Mouse (Mus musculus): ENCODE data around the gene Nktr. TPM values are rescaled to one million over a fixed set of nuclear protein-coding genes. Genes with fewer than 3 reads are reported as not detected.

Gene Nktr
- polyA plus RNA-seq, 1 experiment from 2014 or later = 83.7 TPM

DNA sequence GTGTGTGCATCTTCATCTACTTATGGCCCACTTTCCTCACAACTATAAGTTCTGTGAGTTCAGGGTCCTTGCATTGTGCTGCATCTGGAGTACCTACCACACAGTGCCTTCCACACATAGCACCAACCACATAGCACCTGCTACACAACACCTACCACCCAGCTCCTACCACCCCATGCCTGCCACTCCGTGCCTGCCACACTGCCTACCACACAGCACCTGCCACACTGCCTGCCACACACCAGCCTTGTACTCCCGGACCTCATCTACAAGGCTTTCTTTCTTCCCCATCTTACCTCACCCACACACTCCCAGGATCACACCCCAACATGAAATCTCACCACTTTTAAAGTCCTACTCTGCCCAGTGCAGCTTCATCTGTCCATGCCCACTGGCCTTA is 67.4 kb downstream of the Nktr start:
- no peak for ATAC-seq (ENCODE audit: low FRiP score, low TSS enrichment)
- no peaks in the 10 kb centered on the region for H3K9me3 ChIP-seq (ENCODE audit: control insufficient read depth, low read length)
- H3K27me3 ChIP-seq (ENCODE audit: control insufficient read depth, insufficient read depth, low read length) = no peaks in the 10 kb centered on the region; the same call in 1 of the 2 replicates
- no peaks in the 10 kb centered on the region for H3K36me3 ChIP-seq (ENCODE audit: control insufficient read depth, insufficient read depth, low read length)
- peaks cover under 1% of the 10 kb centered on the region for H3K4me1 ChIP-seq (ENCODE audit: control insufficient read depth, insufficient read depth, low read length)
- WGBS = 80% methylated on average over 2 of the region's 2 CpGs
- no peak overlapping the region for H3K9ac ChIP-seq (ENCODE audit: low read depth, low read length)
- no peak overlapping the region for H3K4me3 ChIP-seq (ENCODE audit: low read length)
- no peak overlapping the region for H3K27ac ChIP-seq (ENCODE audit: low read depth, low read length)
- no peak overlapping the region for H3K4me2 ChIP-seq (replicated peaks; ENCODE audit: low read depth, low read length)

DNA sequence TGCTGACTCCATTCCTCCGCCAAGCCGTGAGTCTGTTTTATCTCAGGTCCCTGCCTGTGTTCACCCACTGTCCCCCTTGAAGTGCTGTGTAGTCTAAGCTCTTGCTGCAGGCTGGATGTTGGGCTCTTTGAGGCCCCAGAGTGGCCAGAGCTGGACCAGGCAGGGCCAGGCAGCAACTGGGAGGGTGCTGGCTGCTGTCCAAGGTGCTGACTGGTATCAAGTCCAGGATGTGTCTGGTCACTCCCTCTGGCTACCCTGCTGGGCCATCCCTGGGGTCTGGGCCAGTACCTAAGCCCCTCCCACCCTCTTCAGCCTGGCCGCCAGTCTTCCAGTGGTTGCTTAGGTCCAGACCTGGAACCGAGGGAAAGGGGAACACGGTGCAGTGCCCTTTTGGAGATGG is 72.2 kb downstream of the Nktr start:
- Histone ChIP-seq H3K9ac (ENCODE audit: low read depth, low read length) (no peak overlapping the region), H3K27me3 (ENCODE audit: control insufficient read depth, insufficient read depth, low read length) (no peaks in the 10 kb centered on the region), H3K4me3 (ENCODE audit: low read length) (no peak overlapping the region), H3K9me3 (ENCODE audit: control insufficient read depth, low read length) (no peaks in the 10 kb centered on the region), H3K27ac (ENCODE audit: low read depth, low read length) (no peak overlapping the region), H3K36me3 (ENCODE audit: control insufficient read depth, insufficient read depth, low read length) (no peaks in the 10 kb centered on the region), H3K4me2 (replicated peaks; ENCODE audit: low read depth, low read length) (no peak overlapping the region), H3K4me1 (ENCODE audit: control insufficient read depth, insufficient read depth, low read length) (peaks cover 11% of the 10 kb centered on the region)
- peak; percentile 84 for ATAC-seq (ENCODE audit: low FRiP score, low TSS enrichment)
- WGBS = 18% methylated on average over 5 of the region's 5 CpGs

DNA sequence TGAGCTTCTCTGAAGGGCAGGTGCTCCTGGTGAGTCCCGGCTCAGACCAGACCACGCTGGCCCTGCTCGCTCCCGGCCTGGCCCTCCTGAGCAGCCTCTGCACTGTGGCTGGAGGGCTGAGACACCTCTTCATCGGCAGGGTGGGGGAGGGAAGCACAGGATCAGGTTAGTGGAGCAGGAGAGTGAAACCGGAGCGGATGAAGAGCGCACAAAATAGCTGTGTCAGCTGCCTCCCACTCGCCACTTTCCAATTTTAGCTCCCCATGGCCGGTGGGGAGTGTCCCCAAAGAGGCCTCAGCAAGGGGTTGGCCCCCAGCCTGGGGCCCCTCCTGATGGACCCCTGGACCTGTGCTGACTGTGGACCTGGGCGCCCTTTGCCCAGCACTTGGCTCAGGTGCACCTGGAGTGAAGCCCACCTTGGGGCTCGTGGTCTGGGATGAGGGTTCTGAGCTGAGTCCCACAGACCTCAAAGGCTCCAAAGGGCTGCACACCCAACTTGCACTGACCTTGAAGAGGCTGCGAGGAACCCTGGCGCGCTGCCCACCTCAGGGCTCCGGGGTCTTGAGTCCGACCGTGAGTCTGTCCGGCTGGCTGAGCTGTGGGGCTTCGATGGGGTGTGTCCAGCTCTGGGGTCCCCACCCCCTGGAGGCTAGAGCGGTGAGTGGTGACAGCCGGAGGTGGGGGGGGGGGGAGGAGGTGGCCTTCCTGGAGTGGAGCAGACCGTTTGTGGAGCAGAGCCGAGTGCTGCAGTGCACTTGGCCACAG is 73.0 kb downstream of the Nktr start, which contains the start of gene Hhatl:
Hhatl (minus strand) TSS at position 751 of the 765 bp plus-strand sequence.
- 36% methylated on average over 23 of the region's 24 CpGs for WGBS
- Histone ChIP-seq H3K27me3 (ENCODE audit: control insufficient read depth, insufficient read depth, low read length) (no peaks in the 10 kb centered on the region), H3K4me1 (ENCODE audit: control insufficient read depth, insufficient read depth, low read length) (peaks cover 11% of the 10 kb centered on the region), H3K9ac (ENCODE audit: low read depth, low read length) (no peak within 1 kb of the TSS), H3K4me3 (ENCODE audit: low read length) (no peak within 1 kb of the TSS), H3K9me3 (ENCODE audit: control insufficient read depth, low read length) (no peaks in the 10 kb centered on the region), H3K4me2 (replicated peaks; ENCODE audit: low read depth, low read length) (no peak within 1 kb of the TSS), H3K27ac (ENCODE audit: low read depth, low read length) (no peak within 1 kb of the TSS), H3K36me3 (ENCODE audit: control insufficient read depth, insufficient read depth, low read length) (no peaks in the 10 kb centered on the region)
- peak; percentile 48 for ATAC-seq (ENCODE audit: low FRiP score, low TSS enrichment)

DNA sequence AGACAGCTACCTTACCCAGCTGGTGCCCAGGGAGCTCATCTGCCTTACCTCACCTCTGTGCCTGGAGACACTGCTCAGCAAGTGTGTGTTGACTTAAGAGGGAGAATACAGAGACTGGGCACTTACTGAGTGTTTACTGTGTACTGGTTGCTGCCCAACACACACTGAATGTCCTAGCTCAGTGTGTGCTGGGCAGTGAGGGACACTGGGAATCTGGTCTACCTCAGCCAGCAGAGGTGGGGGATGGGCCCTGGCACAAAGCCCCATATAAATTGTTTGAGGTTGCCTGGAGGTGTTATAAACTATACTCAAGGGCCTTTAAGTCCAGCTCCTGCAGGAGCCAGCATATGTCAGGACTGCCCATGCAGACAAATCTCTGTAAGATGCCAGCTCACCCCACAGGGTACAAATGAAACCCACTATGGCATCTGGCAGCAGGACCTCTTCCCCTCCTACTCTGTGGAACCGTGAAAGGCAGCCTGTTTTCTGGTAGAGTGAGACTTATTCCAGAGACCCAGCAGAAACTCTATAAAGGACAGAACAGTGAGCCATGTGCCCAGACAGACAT is 76.1 kb downstream of the Nktr start:
- H3K27me3 ChIP-seq (ENCODE audit: control insufficient read depth, insufficient read depth, low read length) = no peaks in the 10 kb centered on the region
- no peak overlapping the region for H3K9ac ChIP-seq (ENCODE audit: low read depth, low read length)
- H3K4me1 ChIP-seq (ENCODE audit: control insufficient read depth, insufficient read depth, low read length) = peaks cover 11% of the 10 kb centered on the region
- whole genome bisulfite sequencing = 52% methylated on average over 1 of the region's 1 CpGs
- ATAC-seq (ENCODE audit: low FRiP score, low TSS enrichment) = no peak
- no peak overlapping the region for H3K4me2 ChIP-seq (replicated peaks; ENCODE audit: low read depth, low read length)
- H3K27ac ChIP-seq (ENCODE audit: low read depth, low read length) = no peak overlapping the region
- H3K9me3 ChIP-seq (ENCODE audit: control insufficient read depth, low read length) = no peaks in the 10 kb centered on the region
- no peak overlapping the region for H3K4me3 ChIP-seq (ENCODE audit: low read length)
- H3K36me3 ChIP-seq (ENCODE audit: control insufficient read depth, insufficient read depth, low read length) = no peaks in the 10 kb centered on the region

DNA sequence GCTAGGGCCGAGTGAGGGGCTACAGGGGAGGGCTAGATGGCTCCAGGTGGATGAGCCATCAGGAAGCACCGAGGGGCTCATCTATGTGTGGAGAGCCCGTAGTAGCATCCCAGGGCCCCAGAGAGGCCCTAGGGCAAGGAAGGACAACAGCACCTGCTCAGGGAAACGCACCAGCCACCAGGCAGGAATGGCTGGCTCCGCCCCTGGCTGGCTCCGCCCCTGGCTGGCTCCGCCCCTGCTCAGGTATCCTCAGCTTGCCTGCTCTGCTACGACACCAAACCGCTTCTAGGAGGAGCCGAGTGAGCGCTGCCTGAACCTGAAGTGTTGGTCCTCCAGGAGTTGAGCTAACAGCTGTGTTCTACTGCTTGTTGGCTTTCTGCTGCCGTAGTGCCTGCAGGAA is 78.8 kb downstream of the Nktr start:
- Histone ChIP-seq H3K9me3 (ENCODE audit: control insufficient read depth, low read length) (no peaks in the 10 kb centered on the region), H3K27me3 (ENCODE audit: control insufficient read depth, insufficient read depth, low read length) (no peaks in the 10 kb centered on the region), H3K9ac (ENCODE audit: low read depth, low read length) (no peak overlapping the region), H3K4me1 (ENCODE audit: control insufficient read depth, insufficient read depth, low read length) (no peaks in the 10 kb centered on the region), H3K4me2 (replicated peaks; ENCODE audit: low read depth, low read length) (peak overlapping the region; percentile 15; the same call in 1 of the 2 replicates), H3K4me3 (ENCODE audit: low read length) (no peak overlapping the region), H3K27ac (ENCODE audit: low read depth, low read length) (no peak overlapping the region), H3K36me3 (ENCODE audit: control insufficient read depth, insufficient read depth, low read length) (no peaks in the 10 kb centered on the region)
- 13% methylated on average over 12 of the region's 12 CpGs for WGBS
- no peak for ATAC-seq (ENCODE audit: low FRiP score, low TSS enrichment)

DNA sequence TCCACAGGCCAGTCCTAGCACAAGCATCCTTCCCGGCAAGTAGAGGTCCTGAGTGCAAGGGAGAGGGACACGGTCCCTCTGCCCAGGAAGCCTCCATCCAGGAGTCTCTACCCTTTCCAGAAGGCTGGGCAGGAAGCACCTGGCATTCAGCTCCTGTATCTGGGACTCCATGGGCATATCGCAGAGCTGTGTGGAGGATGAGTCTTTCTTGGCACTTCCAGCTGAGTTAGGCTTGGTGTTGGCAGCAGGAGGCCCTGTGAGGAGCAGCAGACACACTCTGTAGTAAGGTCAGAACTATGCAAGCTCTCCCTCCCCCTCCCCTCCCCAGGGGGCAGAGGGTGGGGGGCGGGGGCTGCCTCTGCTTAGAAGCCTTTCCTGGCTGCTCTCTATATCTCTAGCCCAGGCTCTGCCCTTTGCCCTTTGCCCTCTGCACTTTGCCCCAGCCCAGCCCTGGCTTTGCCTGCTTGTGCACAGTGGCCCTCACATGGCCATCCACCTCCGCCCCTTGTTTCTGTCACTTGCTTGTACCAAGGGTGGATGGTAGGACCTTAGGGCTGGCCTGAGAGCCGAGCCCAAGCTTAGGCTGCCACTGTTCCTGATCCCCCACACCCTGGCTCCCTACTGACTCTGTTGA is 80.0 kb downstream of the Nktr start:
- ATAC-seq (ENCODE audit: low FRiP score, low TSS enrichment) = no peak
- no peak overlapping the region for H3K9ac ChIP-seq (ENCODE audit: low read depth, low read length)
- no peaks in the 10 kb centered on the region for H3K9me3 ChIP-seq (ENCODE audit: control insufficient read depth, low read length)
- H3K36me3 ChIP-seq (ENCODE audit: control insufficient read depth, insufficient read depth, low read length) = no peaks in the 10 kb centered on the region
- H3K27me3 ChIP-seq (ENCODE audit: control insufficient read depth, insufficient read depth, low read length) = no peaks in the 10 kb centered on the region
- H3K4me1 ChIP-seq (ENCODE audit: control insufficient read depth, insufficient read depth, low read length) = no peaks in the 10 kb centered on the region
- H3K4me3 ChIP-seq (ENCODE audit: low read length) = no peak overlapping the region
- no peak overlapping the region for H3K4me2 ChIP-seq (replicated peaks; ENCODE audit: low read depth, low read length)
- H3K27ac ChIP-seq (ENCODE audit: low read depth, low read length) = no peak overlapping the region
- WGBS = 55% methylated on average over 5 of the region's 6 CpGs

DNA sequence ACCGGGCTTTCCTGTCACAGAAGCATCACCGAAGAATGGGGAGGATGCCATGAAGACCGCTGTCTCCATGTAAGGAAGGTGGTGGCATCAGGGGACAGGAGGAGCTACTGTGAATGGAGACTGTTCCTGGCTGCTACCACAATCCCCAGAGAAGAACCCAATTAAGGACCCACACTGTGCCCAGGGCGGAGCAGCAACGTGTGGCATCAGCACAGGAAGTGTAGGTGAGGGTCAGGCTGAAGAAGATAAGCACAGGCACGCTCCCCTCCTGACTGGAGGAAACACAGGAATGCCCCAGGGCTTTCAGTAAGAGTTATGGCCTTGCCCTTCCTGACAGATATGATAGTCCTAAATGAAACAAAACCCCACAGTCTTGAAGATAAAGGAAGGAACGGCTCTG is 83.8 kb downstream of the Nktr start:
- Histone ChIP-seq H3K4me1 (ENCODE audit: control insufficient read depth, insufficient read depth, low read length) (no peaks in the 10 kb centered on the region), H3K27ac (ENCODE audit: low read depth, low read length) (no peak overlapping the region), H3K4me2 (replicated peaks; ENCODE audit: low read depth, low read length) (no peak overlapping the region), H3K9ac (ENCODE audit: low read depth, low read length) (no peak overlapping the region), H3K9me3 (ENCODE audit: control insufficient read depth, low read length) (no peaks in the 10 kb centered on the region), H3K4me3 (ENCODE audit: low read length) (no peak overlapping the region), H3K27me3 (ENCODE audit: control insufficient read depth, insufficient read depth, low read length) (no peaks in the 10 kb centered on the region), H3K36me3 (ENCODE audit: control insufficient read depth, insufficient read depth, low read length) (no peaks in the 10 kb centered on the region)
- 56% methylated on average over 7 of the region's 7 CpGs for WGBS
- ATAC-seq (ENCODE audit: low FRiP score, low TSS enrichment) = no peak

All from kidney, embryonic 14.5 days (tissue).